Mouse (Mus musculus) NIH3T3 (cell line): ENCODE measurements around the gene Lrrc1.

ENCODE experiments used
- DNase-seq: peaks from one replicate; pipeline ENCODE4 v3.0.0-alpha.2; 2012; ENCODE audit warnings: low read depth

Lrrc1 gene

DNA sequence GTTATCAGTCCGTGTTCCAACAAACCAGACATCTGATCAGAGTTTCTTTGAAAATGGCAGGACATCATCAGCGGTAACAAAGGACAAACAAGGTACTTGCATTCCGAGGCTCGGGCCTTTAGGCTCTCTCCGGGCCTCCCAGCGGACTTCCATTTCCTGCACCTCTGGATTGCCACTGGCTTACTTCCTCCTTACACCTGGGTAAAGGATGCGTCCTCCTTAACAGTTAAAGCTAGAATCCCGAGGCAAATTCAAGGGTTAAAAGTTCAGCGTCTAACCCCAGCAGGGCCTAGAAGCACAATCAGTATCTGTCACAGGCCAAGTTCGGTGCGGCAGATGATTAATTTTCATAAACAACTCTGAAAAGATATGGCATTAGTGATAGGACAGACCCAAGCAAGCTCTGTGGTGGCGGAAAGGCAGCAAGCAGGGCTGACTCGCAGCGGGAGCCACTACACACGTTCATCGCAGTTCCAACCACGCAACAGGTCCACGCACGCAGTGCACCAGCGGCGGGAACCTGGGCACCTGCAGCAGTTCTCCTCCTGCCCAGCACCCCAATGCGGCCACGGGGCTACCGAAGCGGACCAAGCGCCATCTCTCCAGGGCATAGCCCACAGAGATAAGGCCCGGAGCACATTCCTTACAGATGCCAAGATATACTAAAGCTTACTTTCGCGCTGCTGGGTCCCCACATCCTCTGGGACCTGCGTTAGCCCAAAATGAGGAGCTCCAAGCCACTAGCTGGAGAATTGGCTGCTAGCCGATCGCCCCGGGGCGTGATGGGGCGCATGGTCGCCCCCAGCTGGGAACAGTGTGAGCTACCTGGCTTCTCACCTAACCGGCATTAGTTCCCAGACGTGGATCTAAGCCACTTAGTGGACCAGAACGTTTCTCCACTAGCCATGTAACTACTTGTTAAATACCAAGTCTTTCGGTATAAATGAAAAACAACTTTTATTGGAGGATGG, 1.0 kb downstream of the Lrrc1 start:
- peak; percentile 62 for DNase-seq

DNA sequence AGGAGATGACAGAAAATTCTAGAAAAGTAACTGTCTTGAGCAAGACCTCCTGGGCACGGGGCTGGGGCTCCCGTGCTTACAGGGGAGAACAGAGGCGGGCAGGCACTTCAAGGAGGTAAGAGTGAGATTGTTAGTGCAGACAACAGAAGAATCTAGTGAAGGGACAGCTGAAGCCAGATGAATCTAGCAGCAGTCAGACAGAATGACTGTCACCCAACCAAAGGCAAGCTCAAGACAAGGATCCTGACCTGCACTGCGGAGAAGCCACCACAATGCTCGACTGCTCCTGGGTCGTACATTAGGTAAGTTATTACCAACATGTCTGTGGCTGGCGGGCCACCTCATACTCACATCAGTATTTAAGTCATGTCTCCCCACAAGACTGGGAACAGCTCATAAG, 3.1 kb downstream of the Lrrc1 start:
- DNase-seq = no peak

DNA sequence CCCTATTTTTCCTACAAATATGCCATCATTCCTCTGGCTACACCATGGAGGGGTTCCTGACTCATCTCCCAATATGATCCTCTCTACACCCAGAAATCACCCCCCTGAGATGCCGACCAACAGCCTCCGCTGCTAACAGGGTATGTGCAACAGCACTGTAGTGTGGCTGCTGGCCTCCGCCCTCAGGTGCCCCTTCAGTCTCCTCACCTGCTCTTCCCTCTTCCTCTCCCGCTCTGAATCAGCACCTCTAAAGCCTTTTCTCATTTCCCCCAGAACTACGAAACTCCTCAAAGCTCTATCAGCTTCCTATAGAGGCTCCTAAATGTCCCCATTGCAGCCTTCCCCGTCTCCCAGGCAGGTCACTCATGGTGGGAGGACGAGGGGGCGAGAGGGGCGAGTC, 5.4 kb downstream of the Lrrc1 start:
- DNase-seq = no peak

DNA sequence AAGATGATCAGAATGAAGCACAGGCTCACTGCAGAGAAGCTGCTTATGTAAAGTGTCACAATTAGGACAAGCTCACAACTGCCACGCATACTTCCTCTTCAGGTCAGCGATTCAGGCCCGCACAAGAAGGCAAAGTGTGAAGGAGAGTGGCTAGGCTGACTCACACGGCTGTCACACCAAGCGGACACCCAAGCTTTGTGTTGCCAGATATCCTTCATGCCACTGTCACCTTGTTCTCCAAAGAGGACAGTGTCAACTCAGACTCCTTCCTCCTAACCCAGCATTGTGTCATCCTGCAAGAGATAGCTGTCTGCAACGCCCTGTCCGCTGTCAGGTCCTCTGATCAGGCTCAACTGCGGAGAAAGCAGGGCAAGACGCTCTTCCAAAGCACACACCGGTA, 7.3 kb downstream of the Lrrc1 start:
- no peak for DNase-seq

DNA sequence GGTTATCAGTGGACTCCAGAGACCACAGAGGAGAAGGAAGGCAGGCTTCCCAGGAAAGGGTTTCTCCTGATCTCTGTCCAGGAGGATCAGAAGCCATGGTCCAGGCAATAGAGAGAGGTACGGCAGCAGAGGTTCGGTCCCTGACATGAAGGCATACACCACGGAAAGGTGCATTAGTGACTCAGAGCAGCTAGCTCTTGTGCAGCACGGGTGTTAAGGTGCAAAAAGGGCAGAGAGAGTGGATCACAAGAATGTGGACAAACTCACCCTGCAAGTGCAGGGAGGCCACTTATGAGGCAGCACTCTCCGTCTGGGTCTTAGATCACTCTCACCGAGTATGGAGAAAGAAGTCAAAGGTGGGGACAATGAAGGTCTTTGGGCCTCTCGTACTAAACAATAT, 7.8 kb downstream of the Lrrc1 start:
- no peak for DNase-seq

DNA sequence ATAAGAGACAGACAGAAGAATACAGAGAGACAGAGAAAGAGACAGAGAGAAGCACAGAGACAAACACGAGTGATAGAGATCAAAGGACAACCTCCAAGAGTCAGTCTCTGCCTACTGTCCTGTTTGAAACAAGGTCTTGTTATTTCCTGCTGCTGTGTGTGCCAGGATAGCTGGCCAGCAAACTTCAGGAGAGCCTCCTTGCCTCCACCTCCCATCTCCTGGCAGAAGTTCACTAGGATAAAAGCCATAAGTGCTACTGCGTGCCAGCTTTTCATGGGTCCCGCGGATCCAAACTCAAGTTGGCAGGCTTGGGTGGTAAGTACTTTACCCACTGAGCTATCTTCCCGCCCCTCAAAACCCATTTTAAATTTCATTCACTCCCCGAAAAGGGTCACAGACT, 8.4 kb downstream of the Lrrc1 start:
- DNase-seq = no peak

DNA sequence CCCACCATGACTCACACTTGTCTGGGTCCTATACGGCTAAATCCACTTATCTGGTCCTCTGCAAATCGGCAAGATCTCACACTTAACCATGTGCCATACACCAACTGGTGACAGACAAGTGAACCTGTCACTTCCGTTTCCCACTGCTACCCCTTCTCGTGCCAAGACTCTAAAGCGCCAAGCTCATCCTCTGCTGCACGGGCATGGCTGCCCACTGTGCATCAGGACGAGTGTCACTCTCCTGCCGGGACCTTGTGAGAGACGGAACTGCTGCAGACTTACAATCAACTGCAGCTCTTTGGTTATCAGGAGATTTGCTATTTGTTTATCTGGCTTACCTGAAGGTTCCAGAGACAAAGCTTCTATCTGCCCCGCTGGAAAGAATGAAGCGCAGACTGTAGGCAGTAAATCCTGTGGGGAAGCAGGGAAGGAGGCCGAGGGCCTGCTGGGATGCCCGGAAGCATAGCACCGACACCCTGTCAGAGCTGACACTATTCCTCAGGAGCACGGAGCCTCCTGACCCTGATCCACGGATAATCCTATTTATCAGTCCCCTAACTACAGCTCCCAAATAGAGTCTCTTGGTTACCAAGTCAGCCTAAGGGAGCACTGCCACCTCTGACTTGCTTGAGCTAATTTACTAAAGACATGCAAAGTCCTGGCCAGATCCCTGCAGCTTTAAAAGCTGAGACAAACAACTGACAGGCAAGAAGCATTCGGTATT, 9.5 kb downstream of the Lrrc1 start:
- no peak for DNase-seq

DNA sequence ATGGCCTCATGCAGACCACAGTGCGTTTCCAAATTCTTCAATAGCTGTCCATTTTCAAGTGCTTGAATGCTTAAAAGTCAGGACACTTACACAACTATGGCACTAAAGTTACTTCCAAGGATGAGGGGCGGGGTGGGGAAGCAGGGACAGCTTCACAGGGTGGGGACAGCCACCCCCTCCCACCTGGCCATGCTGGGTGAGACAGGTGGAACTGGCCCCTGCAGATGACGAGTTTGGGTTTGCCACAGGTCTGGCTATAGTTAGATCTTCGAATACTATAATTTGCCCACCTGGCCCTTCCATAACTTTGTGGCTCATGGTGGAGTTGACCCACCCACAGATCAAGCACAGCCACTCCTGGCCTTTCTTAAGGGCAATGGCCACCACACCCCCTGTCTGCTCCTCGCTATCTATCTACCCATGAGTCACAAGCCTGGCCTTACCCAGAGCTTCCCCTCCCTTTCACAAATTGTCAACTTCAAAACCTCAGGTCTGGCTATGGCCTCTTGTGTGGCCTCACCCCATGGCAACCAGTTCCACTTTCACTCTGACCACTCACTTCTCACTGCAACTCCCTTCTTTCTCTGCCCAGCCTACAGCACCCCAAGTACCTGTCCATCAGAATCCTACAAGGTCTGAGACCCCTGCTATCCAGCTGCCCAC, 16.2 kb downstream of the Lrrc1 start:
- no peak for DNase-seq

DNA sequence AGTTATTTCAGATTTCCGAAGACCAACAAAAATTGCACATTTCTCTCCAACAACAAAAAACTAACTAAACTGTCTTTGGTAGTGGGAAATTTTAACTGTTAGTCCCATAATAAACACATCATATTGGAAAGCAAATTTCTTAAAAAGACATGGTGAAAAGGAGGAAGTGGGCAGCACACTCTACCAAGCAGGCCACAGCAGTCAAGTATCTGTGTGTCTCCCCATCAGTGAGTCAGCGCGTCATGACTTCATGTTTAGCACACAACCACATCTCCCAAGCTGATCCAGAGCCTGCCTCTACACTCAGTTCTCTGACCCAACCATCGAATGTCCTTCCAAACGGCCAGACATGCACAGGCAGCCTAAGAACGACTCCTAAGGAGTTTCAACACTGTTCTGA, 17.5 kb downstream of the Lrrc1 start:
- no peak for DNase-seq

DNA sequence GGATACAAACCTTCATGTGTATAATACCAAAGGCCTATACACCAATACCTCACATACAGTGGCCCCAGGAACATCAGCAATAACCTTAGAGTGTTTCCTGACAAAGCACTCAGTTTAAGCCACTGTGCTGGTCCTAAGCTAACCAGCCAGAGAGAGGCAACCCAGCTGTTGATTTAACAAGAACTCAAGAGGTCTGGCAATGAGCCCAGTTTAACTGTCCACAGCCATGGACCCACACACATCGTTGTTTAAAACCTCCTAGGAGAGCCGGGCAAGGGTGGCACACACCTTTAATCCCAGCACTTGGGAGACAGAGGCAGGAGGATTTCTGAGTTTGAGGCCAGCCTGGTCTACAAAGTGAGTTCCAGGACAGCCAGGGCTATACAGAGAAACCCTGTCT, 18.0 kb downstream of the Lrrc1 start:
- DNase-seq = peak; percentile 20

DNA sequence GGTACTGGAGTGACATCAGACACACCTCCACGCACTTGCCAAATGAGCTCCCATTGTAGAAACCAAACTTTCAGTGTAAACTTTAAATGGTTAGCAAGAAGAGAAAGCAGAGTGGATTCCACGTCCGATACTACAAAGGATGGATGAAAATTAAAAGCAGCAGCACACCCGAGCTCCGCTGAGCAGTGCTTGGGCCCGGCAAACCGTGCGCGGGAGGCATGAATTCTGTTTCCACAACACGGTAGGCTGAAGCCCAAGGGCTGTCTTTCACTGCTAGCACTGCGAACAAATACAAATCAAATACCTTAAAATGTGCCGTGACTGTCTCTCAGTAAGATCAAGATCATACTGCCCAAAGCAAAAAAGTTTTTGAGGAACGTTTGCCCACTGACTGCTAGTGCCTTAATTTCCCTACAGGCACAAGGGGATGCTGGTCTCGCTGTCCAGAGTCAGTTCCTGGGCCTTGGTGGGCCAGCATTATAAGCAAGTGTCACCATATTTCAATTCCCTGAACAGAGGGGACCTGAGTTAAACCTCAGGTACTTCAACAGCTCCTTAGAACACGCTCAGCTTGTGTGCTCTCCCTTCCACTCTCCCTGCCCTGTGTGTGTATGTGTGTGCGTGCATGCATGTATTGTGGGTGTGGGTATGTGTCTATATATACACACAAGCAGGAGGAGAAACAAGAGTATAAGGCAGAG, 18.9 kb downstream of the Lrrc1 start:
- no peak for DNase-seq

DNA sequence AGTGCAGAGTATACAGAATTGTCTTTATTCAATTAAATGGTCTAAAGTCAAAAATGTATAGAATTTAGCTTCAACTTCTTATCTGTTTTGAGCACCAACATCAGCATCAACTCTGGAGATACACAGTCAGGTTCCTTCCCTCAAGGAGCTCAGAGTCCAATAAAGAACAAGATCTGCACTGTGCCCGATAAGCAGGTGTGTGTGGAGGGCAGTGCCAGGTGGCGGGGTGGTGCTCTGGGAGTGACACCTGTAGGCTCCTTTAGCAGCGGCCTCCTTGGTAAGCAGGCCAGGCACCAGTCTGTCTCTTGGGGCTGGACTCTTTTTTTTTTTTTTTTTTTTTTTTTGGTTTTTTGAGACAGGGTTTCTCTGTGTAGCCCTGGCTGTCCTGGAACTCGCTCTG, 20.9 kb downstream of the Lrrc1 start:
- DNase-seq = no peak

DNA sequence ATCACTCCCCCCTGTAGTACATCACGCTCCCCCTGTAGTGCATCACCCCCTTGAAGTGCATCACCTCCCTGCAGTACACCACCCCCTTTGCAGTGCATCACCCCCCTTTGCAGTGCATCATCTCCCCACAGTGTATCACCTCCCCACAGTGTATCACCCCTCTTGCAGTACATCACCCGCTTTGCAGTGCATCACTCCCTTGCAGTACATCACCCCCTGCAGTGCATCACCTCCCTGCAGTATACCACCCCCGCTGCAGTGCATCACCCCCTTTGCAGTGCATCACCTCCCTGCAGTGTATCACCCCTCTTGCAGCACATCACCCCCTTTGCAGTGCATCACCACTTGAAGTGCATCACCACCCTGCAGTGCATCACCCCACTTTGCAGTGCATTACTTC, 22.2 kb downstream of the Lrrc1 start:
- no peak for DNase-seq

DNA sequence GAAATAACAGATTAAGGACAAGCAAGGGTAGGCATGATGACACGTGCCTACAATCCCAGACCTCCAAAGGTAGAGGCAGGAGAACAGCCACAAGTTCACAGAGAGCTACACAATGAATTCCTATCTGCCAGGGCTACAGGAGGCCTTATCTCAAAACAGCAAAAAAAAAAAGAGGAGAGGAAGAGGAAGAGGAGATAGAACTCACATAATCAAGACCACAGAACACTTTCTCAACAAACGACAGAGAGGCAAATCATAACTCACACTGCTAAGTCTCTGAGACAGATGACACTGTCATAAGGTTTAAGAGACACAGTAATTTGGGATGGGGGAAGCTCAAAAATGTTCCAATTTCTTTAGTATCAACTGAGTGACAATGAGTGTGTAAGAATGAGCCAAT, 25.5 kb downstream of the Lrrc1 start:
- DNase-seq = no peak

DNA sequence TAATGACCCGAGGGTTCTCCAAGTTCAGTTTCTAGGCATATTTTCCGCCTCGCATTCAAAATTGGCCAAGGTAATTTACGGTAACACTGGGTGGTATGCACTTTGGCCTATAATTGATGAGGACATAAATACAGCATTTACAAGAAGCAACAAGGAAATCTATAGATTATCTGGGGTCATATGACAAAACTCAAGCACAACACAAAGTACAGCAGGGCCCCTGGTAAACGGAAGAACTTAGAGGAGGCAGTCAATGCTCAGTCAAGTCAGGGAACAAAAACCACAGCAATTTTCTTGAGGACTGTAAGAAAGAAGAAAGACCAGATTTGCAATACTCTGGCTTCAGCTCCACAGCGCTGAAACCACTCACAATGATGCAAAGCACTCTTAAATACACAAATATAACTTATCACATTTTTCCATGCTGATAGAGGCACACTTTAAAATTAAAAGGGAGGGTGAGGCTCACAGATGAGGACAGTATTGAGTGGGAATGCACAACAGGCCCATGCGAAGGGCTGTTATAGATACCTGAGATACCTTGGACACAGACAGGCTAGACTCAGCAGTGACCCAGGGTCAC, 27.8 kb downstream of the Lrrc1 start:
- no peak for DNase-seq

DNA sequence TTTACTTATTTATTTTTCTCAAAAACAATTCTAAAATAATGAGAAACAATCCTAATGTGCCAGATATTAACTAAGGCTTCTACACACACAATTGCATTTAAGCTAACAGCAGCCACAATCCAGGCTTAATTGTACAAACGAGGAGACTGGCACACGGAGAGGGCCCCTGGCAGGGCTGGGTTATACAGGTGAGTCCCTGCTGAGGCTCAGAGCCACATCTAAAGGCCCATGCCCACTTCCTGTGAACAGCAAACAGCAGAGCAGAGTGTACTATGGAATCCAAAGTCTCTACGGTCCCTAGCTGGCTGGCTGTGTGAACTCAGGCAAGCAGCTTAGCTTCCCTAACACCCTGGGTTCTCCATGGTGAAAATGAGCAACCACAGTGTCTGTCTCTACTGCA, 30.8 kb downstream of the Lrrc1 start:
- no peak for DNase-seq

DNA sequence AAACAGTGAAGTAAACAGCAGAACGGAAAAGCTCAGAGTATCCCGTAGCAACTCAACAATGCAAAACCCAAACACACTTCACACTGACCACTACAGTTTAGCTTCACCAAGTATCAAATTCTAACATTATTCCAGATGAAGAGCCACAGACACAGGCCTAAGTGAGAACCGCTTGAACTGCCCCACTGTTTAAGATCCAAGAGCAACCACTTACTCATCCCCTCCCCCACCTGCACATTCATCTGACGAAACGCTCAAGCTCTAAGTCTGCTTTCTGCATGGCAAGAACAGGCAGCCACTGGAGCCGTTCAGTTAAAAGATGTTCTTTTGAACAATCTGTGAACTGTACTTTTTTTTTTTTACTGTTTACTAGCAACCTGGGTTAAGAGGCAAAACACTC, 32.5 kb downstream of the Lrrc1 start:
- no peak for DNase-seq

DNA sequence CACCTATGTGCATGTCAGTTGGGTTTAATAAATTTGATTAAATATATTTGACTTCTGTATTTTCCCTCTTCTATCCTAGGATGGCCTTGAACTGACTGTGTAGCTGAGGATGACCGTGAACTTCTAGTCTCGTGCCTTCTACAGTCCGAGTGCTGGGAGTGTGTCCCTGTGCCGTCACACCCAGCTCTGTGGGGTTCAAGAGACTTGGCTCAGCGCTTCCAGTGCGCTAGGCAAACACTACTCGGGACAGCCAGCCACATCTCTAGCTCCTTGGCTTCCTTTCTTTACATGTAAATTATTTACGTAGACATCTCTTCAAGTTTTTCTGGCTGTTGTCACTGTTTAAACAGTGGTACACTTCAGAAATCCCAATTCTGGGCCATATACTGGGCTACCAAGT, 34.1 kb downstream of the Lrrc1 start:
- DNase-seq = no peak

DNA sequence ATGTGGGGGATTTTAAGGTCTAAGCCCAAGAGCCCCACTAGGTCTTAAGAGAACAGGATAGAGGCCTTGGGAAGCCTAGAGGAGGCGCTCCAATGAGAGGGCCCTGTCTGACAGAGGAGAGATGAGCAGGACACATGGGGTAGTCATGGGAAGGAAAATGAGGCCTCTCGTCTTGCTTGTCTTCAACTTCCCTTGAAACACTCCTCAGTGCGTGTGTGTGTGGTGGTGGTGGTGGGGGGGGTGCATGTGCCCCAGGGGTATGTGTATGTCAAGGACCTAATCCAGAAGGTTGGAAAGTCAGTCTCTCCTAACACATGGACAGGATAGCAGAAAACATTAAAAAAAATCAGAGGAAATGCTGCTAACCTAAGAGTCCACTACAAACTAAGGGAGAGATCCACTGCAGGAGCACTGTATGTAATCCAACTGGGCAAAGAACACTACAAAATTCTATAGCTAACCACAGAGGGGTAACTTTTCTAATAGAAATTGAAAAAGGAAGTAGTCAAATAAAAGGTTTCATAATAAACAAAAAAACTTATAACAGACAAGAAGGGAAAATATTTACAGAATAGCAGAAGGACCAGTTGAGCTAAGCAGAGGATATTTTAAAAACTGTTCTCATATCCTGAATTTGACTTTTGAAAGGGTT, 36.8 kb downstream of the Lrrc1 start:
- DNase-seq = no peak

DNA sequence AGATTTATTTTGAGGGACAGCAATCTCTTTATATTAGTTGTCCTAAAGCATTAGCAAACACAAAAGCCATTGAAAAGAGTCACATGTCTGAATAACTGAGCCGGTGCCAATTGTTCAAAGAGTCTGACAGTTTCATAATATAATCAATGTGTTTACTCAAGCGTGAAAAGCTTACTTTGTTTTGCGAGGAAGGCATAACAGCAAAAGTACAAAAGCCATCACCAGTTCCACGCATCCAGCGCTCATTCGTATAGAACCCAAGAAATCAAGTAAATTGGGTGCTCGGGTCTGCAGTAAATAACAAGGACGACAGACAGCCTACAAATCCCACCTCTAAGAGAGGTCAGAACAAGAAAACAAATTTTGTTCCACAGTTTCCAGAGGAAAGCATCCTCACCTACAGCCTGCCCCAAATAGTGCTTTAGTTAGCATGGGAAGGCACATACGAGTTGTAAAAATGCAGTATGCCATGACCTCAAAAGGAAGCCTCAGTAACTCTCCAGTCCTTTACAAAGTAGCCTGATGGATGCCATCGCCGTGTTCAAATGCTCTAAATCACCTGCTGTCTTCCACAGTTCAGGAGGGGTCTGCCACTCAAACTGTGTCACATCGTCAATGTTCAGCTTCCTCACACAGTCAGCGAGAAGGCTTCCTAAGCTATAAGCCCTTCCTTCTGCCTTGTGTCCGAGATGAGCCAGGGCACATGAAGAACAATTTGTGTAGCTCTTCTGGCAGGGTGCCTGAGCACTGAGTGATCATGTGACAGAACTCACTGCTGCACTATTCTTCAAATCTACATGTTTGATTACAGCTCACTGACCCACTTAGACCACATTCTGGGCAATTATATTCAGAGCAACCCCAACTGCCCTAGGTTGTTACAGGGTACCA, 41.9 kb downstream of the Lrrc1 start:
- DNase-seq = no peak
